Mouse (Mus musculus) liver, postnatal 0 days (tissue): Measurements from ENCODE around the gene Zfp503. TPM values are rescaled to one million over a fixed set of nuclear protein-coding genes. Genes with fewer than 3 reads are reported as not detected.

Source experiments
- ATAC-seq: fragments of 200-750 bp; cut with Nextera tagmentation; 2 replicates; pipeline ENCODE4 v1.8.0; 2017; ENCODE audit warnings: mild to moderate bottlenecking, moderate library complexity
- DNase-seq: peaks from one replicate; pipeline ENCODE4 v3.0.0-alpha.2; 2016
- H3K27ac ChIP-seq: fragments of 300-500 bp; sonication (generic); 2 replicates; pipeline ENCODE4 v1.5.1; 2014; ENCODE audit warnings: antibody characterized with exemption, moderate library complexity, mild to moderate bottlenecking, low read depth
- H3K27me3 ChIP-seq: fragments of 300-500 bp; sonication (generic); 2 replicates; pipeline ENCODE4 v1.6.1; 2014; ENCODE audit warnings: low read length, control low read depth, mixed read lengths; ENCODE audit not compliant: insufficient read depth
- H3K36me3 ChIP-seq: fragments of 300-500 bp; sonication (generic); replicated peaks from 2 replicates; pipeline ENCODE4 v1.6.1; 2014; ENCODE audit warnings: mild to moderate bottlenecking, control low read depth, low read length, moderate library complexity, mixed read lengths; ENCODE audit not compliant: insufficient read depth
- H3K4me1 ChIP-seq: fragments of 300-500 bp; sonication (generic); 2 replicates; pipeline ENCODE4 v1.6.1; 2014; ENCODE audit warnings: antibody characterized with exemption, mild to moderate bottlenecking, control low read depth; ENCODE audit not compliant: insufficient read depth
- H3K4me2 ChIP-seq: fragments of 300-500 bp; sonication (generic); 2 replicates; pipeline ENCODE4 v1.6.1; 2014; ENCODE audit warnings: low read depth, mild to moderate bottlenecking, low read length, moderate library complexity, mixed read lengths
- H3K4me3 ChIP-seq: fragments of 300-500 bp; sonication (generic); 2 replicates; pipeline ENCODE4 v1.5.1; 2014; ENCODE audit warnings: low read depth, low read length
- H3K9ac ChIP-seq: fragments of 300-500 bp; sonication (generic); replicated peaks from 2 replicates; pipeline ENCODE4 v1.6.1; 2014; ENCODE audit warnings: mild to moderate bottlenecking, moderate library complexity
- H3K9me3 ChIP-seq: fragments of 300-500 bp; sonication (generic); 2 replicates; pipeline ENCODE4 v1.6.1; 2016; ENCODE audit warnings: mild to moderate bottlenecking, control low read depth, low read length, mixed read lengths
- CTCF ChIP-seq: sonication (generic); IDR thresholded peaks from 2 replicates; pipeline ENCODE4 v1.5.1; 2016; ENCODE audit warnings: antibody characterized with exemption, low read depth
- EP300 ChIP-seq: IDR thresholded peaks from 2 replicates; pipeline ENCODE4 v1.6.1; 2016; ENCODE audit warnings: antibody characterized with exemption, low read depth, mild to moderate bottlenecking
- WGBS: fragments of 180-500 bp; shearing (Covaris S2); extraction: QIAGEN DNeasy Blood & Tissue Kit; methylation state at CpG from one replicate; pipeline ENCODE4 v1.1.7; 2014; ENCODE audit not compliant: insufficient replicate concordance; 5-methylcytosine and 5-hydroxymethylcytosine counted together
- polyA plus RNA-seq: library from polyadenylated mRNA; unstranded; fragments of >200 nt; fragmentation: Nextera tagmentation; extraction: Ambion mirVana; gene quantifications from 2 replicates; pipeline ENCODE4 v1.2.1, GENCODE M21; 2015

Gene Zfp503
- polyA plus RNA-seq, 1 experiment from 2014 or later = 0.99 TPM

DNA sequence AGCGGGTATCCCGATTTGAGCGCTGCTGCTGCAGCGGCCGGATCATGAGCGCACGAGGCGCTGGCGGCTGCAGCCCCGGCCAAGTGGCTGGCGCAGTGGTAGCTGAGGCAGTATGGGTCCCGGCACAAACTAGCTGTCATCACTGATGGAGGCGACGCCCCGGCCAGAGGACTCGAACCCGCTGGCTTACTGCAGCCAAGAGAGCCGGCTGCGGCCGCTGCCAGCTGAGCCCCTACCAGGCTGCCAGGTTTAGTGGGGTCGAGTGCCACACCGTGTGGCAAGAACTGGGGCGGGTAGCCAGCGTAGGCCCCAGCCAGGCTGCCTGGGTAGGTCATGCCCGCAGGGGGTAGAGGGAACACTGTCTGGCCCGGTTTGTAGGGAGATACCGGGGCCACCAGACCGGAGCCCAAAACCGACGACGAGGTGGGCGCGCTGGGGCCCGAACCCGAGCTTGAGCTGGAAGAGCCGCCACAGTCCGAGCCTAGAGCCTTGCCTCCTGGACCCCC, 3.9 kb downstream of the Zfp503 start:
- Histone ChIP-seq H3K9me3 (no peaks in the 10 kb centered on the region), H3K27ac (no peak overlapping the region), H3K36me3 (no peaks in the 10 kb centered on the region), H3K4me1 (peaks cover 26% of the 10 kb centered on the region), H3K27me3 (peaks cover 89% of the 10 kb centered on the region), H3K9ac (peak overlapping the region; percentile 10; the same call in 1 of the 2 replicates), H3K4me2 (peak overlapping the region; percentile 64), H3K4me3 (peak overlapping the region; percentile 55)
- no peak for DNase-seq
- no peak for ATAC-seq
- 2% methylated on average over 37 of the region's 37 CpGs for WGBS
- TF ChIP-seq CTCF (no peak), EP300 (no peak)

DNA sequence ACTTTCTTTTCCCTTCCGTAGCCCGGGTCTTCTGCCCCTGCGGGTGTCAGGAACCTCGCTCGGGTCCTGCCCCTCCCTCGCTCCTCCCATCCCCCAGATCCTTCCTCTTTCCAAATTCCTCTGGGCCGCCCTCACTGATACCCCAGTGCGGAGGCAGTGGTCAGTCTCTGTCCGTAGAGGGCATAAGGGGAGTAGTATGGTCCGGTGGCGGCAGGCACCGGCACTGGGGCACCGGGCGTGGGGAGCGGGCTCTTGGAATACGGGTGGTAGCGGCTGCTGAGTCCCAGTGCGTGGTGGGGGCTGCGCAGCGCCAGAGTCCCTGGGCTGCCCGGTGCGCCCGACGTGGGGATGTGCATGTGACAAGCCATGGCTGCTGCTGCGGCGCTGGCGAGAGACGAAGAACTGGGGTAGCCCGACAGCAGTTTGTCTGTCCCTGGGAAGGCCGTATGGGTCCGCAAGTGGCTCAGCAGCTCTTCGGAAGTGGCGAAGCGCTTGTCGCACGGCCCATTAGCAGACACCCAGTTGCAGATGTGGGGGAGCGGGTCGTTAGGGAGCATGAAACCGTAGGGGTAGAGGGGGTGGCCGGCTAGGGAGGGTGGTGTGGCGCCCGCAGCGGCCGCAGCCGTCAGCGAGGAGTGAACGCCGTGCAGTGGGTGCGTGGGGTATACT, 4.5 kb downstream of the Zfp503 start:
- no peaks in the 10 kb centered on the region for H3K9me3 ChIP-seq
- H3K4me1 ChIP-seq = peaks cover 26% of the 10 kb centered on the region
- H3K27ac ChIP-seq = no peak overlapping the region
- H3K36me3 ChIP-seq = no peaks in the 10 kb centered on the region
- ATAC-seq = no peak
- TF ChIP-seq CTCF (no peak), EP300 (no peak)
- H3K4me2 ChIP-seq = peak overlapping the region; percentile 64
- peak; percentile 24 for DNase-seq
- peak overlapping the region; percentile 10; the same call in 1 of the 2 replicates for H3K9ac ChIP-seq
- 6% methylated on average over 49 of the region's 49 CpGs for WGBS
- H3K27me3 ChIP-seq = peaks cover 86% of the 10 kb centered on the region
- peak overlapping the region; percentile 55 for H3K4me3 ChIP-seq

DNA sequence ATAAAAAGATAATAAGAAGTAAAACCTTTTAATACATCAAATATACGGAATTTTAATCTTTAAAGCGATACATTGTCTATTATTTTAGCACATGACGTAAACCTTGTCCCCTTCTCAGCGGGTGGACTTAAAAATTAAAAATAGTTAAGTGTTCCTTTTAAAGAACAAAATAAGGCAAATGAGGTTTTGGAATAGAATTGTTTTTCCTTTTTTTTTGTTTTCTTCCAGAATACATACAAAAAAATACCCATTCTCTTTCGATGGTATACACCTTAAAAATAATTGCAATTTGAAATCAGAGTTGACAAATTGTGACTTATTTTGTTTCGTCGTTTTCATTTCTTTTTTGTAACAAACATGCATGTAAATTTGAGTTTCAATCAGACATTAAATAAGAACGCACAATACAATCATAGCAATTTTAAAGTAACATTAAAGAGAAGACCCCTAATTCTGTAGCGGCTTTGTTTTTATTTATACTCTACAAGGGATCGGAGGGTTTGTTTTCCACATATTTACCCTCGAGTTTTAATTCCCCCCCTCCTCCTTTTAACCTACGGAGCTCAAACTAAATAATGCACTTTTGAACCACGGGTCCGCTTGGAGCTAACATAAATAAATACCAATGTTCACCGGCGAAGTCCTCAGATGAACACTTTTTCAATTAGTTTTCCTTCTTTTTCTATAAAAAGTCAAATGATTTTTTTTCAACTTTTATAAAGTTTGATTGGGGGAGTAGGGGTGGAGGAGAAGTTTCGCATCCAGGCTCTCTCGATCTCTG, 5.3 kb downstream of the Zfp503 start:
- TF ChIP-seq EP300 (no peak), CTCF (no peak)
- peak overlapping the region; percentile 55; the same call in 1 of the 2 replicates for H3K4me3 ChIP-seq
- WGBS = 16% methylated on average over 18 of the region's 18 CpGs
- peaks cover 19% of the 10 kb centered on the region for H3K4me1 ChIP-seq
- peaks cover 81% of the 10 kb centered on the region for H3K27me3 ChIP-seq
- ATAC-seq = no peak
- H3K4me2 ChIP-seq = peak overlapping the region; percentile 64
- H3K36me3 ChIP-seq = no peaks in the 10 kb centered on the region
- H3K9ac ChIP-seq = no peak overlapping the region
- DNase-seq = no peak
- H3K27ac ChIP-seq = no peak overlapping the region
- H3K9me3 ChIP-seq = no peaks in the 10 kb centered on the region

DNA sequence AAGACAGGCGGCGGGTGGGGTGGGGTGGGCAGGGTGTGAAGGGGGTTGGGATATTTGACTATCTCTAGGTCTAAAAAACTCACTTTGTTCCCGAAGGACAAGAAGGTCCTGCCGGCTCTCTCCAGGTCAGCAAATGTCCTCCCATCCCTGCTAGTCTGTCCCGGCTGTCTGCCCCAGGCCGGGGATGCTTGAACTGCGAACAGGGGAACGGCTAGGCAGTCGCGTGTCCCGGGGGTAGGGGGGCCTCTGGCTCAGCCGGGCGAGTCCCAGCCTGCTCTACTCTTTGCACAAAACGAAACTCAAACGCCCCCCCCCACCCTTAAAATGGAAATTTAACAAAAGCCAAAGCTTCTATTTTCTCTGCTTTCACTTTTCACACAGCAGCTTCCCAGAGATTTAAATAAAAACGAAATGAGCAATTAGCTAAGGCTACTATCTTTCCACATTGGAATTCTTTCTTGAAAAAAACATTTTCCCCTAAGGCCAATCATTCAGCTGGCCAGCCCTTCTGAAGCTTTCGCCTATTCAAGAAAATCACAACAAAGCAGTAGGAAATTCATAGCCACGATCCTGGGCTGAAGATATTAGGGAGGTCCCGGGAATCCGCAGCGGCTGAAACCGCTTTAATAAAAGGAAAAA, 6.0 kb downstream of the Zfp503 start:
- ATAC-seq = no peak
- 5% methylated on average over 22 of the region's 22 CpGs for WGBS
- Histone ChIP-seq H3K9me3 (no peaks in the 10 kb centered on the region), H3K4me3 (peak overlapping the region; percentile 35), H3K27ac (no peak overlapping the region), H3K4me1 (peaks cover 19% of the 10 kb centered on the region), H3K4me2 (peak overlapping the region; percentile 52), H3K36me3 (no peaks in the 10 kb centered on the region), H3K9ac (no peak overlapping the region; the same call in 1 of the 2 replicates), H3K27me3 (peaks cover 74% of the 10 kb centered on the region)
- peak; percentile 28 for DNase-seq
- TF ChIP-seq EP300 (no peak), CTCF (no peak)

DNA sequence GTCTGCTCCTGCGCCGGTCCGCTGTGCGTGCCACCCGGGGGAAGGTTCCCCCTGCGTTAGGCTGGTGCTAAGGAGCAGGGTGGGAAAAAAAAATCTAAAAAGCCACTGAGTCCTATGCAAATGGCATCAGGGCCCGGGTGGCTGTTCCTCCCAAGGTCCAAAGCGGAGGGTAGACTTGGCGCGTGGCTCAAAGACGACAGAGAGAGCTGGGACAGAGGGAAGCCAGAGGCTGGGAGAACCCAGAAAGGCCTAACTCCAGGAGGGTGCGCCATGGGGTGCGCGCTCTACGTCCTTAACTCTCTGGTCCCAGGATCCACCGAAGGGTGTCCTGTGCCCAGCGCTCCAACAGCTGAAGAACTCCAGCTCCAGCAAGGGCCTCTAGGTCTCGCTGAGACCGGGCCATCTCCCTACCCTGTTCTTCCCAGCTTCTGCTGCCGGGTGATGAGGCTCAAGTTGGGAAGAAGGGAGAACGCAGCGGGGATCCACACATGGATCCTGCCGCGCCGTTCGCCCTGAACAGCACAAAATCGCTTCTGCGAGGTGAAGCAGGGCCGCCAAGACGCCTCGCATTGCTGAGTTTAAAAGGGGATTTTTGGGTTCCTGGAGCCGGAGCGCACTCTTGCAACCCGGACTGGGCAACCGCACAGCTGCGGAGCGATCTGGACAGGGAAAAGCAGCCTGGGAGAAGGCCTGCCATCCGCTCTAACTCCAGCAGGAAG, 6.7 kb downstream of the Zfp503 start:
- H3K27ac ChIP-seq = no peak overlapping the region
- WGBS = 6% methylated on average over 38 of the region's 38 CpGs

More for the DNA sequence above, 6.7 kb downstream of the Zfp503 start:
- DNase-seq = peak; percentile 25
- H3K4me3 ChIP-seq = peak overlapping the region; percentile 35
- TF ChIP-seq EP300 (no peak), CTCF (no peak)
- peak overlapping the region; percentile 26; the same call in 1 of the 2 replicates for H3K9ac ChIP-seq
- H3K36me3 ChIP-seq = no peaks in the 10 kb centered on the region
- peaks cover 67% of the 10 kb centered on the region for H3K27me3 ChIP-seq
- H3K4me2 ChIP-seq = peak overlapping the region; percentile 52
- H3K4me1 ChIP-seq = peaks cover 16% of the 10 kb centered on the region
- no peaks in the 10 kb centered on the region for H3K9me3 ChIP-seq
- no peak for ATAC-seq
